ENCODE assay signal across 8 mouse cellular contexts in the genomic region with DNA sequence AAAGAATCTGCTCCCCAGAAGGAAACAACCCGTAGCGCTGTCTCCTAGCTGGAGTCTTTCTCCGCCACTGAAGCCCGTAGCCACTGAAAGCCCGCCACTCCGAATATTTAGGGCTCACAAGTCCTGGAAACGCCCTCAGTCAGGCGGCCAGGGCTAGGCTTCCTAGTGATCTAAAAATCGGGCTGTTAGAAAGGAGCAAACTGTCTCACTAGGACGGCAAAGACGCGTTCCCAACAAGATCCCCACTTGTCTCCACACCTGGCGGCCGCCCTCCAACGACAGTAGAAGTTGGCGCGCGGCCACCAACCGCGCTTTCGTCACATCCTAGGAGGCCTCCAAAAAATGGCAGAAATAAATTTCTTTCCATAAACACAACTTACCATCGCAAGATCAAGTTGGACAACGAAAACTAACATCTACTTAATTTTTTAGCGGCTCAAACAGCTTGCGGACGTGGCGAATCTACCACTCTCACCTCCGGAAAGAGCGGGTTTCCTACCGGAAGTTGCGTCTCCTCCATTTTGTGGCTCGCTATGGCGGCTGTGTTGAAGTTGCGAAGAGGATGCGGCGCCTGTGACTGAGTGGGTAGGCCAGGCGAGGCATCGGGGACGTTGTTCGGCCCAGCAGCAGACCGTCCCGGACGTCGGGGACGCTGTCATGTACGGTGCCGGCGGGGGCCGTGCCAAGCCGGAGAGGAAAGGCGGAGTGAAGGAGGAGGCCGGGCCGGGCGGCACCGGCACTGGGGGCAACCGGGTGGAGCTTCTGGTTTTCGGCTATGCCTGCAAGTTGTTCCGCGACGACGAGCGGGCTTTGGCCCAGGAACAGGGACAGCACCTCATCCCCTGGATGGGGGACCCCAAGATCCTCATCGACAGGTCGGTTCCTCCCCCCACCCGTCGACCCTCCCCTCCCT. TPM values are rescaled to one million over a fixed set of nuclear protein-coding genes. Genes with fewer than 3 reads are reported as not detected.
A peak's percentile ranks its signal among the peaks of the same experiment; 100 is the strongest.
DNase-seq lines count a peak whose midpoint lies in the region; ATAC-seq and TF ChIP-seq lines count a peak whose summit lies in the region.

A gene (plus strand): TSS at position 500 of the 913 bp plus-strand sequence.

- under 1% methylated on average over 64 of the region's 66 CpGs for WGBS in forebrain, embryonic 13.5 days
- WGBS in large intestine, adult 2 months = under 1% methylated on average over 66 of the region's 66 CpGs
- WGBS in liver, postnatal 0 days (ENCODE audit: insufficient replicate concordance) = under 1% methylated on average over 59 of the region's 66 CpGs
- under 1% methylated on average over 63 of the region's 66 CpGs for WGBS in neural tube, embryonic 14.5 days

- H3K79me2 ChIP-seq in CH12.LX (replicated peaks; ENCODE audit: control insufficient read depth, extremely low read depth, insufficient read depth, poor library complexity, severe bottlenecking) = peaks cover 32% of the 10 kb centered on the region

- no peak for TF ChIP-seq CTCF in CH12.LX (conservative IDR thresholded peaks at IDR 0.05 in 1 of 2, IDR thresholded peaks at IDR 0.05 in 1 of 2; ENCODE audit: low read depth in 2 of 2, low read length in 2 of 2)
- no peak for TF ChIP-seq CTCF in liver, postnatal 0 days (IDR thresholded peaks at IDR 0.05; ENCODE audit: low read depth)

- peak within 1 kb of the TSS; percentile 70 for H3K4me2 ChIP-seq in CH12.LX (ENCODE audit: insufficient read depth, low read depth, poor library complexity, severe bottlenecking)
- H3K4me2 ChIP-seq in forebrain, embryonic 13.5 days = peak within 1 kb of the TSS; percentile 98
- H3K4me2 ChIP-seq in liver, postnatal 0 days (ENCODE audit: low read depth, low read length) = peak within 1 kb of the TSS; percentile 98
- peak within 1 kb of the TSS; percentile 93 for H3K4me2 ChIP-seq in neural tube, embryonic 14.5 days (ENCODE audit: low read depth, low read length)

- TF ChIP-seq RAD21 in CH12.LX (IDR thresholded peaks at IDR 0.05; ENCODE audit: low read depth, low read length) = no peak

- H3K36me3 ChIP-seq in CH12.LX (replicated peaks in 1 of 2; ENCODE audit: control insufficient read depth in 1 of 2, insufficient read depth in 1 of 2, low read length in 1 of 2) = peaks cover 19 to 34% of the 10 kb centered on the region in 2 experiments
- peaks cover 21% of the 10 kb centered on the region for H3K36me3 ChIP-seq in forebrain, embryonic 13.5 days (ENCODE audit: poor library complexity, severe bottlenecking)
- H3K36me3 ChIP-seq in liver, postnatal 0 days (replicated peaks; ENCODE audit: insufficient read depth, low read length) = peaks cover 22% of the 10 kb centered on the region
- H3K36me3 ChIP-seq in neural tube, embryonic 14.5 days (ENCODE audit: control insufficient read depth, insufficient read depth, low read length) = peaks cover 22% of the 10 kb centered on the region

- peak; percentile 80 for ATAC-seq in forebrain, embryonic 13.5 days
- peak; percentile 81 for ATAC-seq in liver, postnatal 0 days
- ATAC-seq in neural tube, embryonic 14.5 days (ENCODE audit: low read depth) = peak; percentile 58; the same call in 1 of the 2 replicates

- DNase-seq in CH12.LX (ENCODE audit: extremely low read depth) = peak; percentile 72
- DNase-seq in c-Kit-positive CD71-positive TER-119-negative erythroid progenitor cells, embryonic 14.5 days (ENCODE audit: low read depth) = peak; percentile 72
- DNase-seq in heart, postnatal 10 days = peak; percentile 88 to 91
- peak; percentile 35 for DNase-seq in large intestine, adult 2 months (ENCODE audit: low read depth, low spot score)
- peak; percentile 82 for DNase-seq in liver, postnatal 0 days
- peak; percentile 83 for DNase-seq in testis, postnatal 10 days (ENCODE audit: low spot score)

- TF ChIP-seq POLR2A in CH12.LX (IDR thresholded peaks at IDR 0.05; ENCODE audit: low read depth, low read length) = peak; percentile 84

- no peaks in the 10 kb centered on the region for H3K9me3 ChIP-seq in CH12.LX (replicated peaks; ENCODE audit: low read length)
- no peaks in the 10 kb centered on the region for H3K9me3 ChIP-seq in forebrain, embryonic 13.5 days (replicated peaks)
- no peaks in the 10 kb centered on the region for H3K9me3 ChIP-seq in liver, postnatal 0 days (ENCODE audit: low read length)
- no peaks in the 10 kb centered on the region for H3K9me3 ChIP-seq in neural tube, embryonic 14.5 days (ENCODE audit: control insufficient read depth, low read length)

- peak within 1 kb of the TSS; percentile 33 for H3K27ac ChIP-seq in CH12.LX (ENCODE audit: insufficient read depth, low read depth)
- H3K27ac ChIP-seq in forebrain, embryonic 13.5 days = peak within 1 kb of the TSS; percentile 58
- peak within 1 kb of the TSS; percentile 88 for H3K27ac ChIP-seq in liver, postnatal 0 days (ENCODE audit: low read depth)
- peak within 1 kb of the TSS; percentile 49 for H3K27ac ChIP-seq in neural tube, embryonic 14.5 days (ENCODE audit: low read depth, low read length)

- H3K27me3 ChIP-seq in CH12.LX (replicated peaks) = peaks cover 8% of the 10 kb centered on the region
- H3K27me3 ChIP-seq in forebrain, embryonic 13.5 days = peaks cover 8% of the 10 kb centered on the region
- H3K27me3 ChIP-seq in liver, postnatal 0 days (ENCODE audit: insufficient read depth, low read length) = no peaks in the 10 kb centered on the region
- no peaks in the 10 kb centered on the region for H3K27me3 ChIP-seq in neural tube, embryonic 14.5 days (ENCODE audit: control insufficient read depth, insufficient read depth, low read length)

- H3K4me1 ChIP-seq in CH12.LX (ENCODE audit: control insufficient read depth in 1 of 2, insufficient read depth in 2 of 2) = peaks cover 8 to 23% of the 10 kb centered on the region in 2 experiments
- peaks cover 21% of the 10 kb centered on the region for H3K4me1 ChIP-seq in forebrain, embryonic 13.5 days
- H3K4me1 ChIP-seq in liver, postnatal 0 days (ENCODE audit: insufficient read depth) = peaks cover 11% of the 10 kb centered on the region
- H3K4me1 ChIP-seq in neural tube, embryonic 14.5 days (ENCODE audit: control insufficient read depth, insufficient read depth, low read length) = peaks cover 7% of the 10 kb centered on the region

- dilution Hi-C loops in CH12.LX (cut with MboI; ENCODE audit: extremely low pct_ligation_motif_present, extremely low pct_unique_long_range_greater_than_20kb, low sequenced_read_pairs) = no loop called here

- TF ChIP-seq EP300 in CH12.LX (IDR thresholded peaks at IDR 0.05; ENCODE audit: low read length) = no peak
- TF ChIP-seq EP300 in liver, postnatal 0 days (IDR thresholded peaks at IDR 0.05; ENCODE audit: low read depth) = peak; percentile 77

- peak within 1 kb of the TSS; percentile 79 for H3K9ac ChIP-seq in CH12.LX (ENCODE audit: insufficient read depth, low read depth)
- H3K9ac ChIP-seq in forebrain, embryonic 13.5 days = peak within 1 kb of the TSS; percentile 94
- peak within 1 kb of the TSS; percentile 97 for H3K9ac ChIP-seq in liver, postnatal 0 days (replicated peaks)
- H3K9ac ChIP-seq in neural tube, embryonic 14.5 days (replicated peaks; ENCODE audit: low read depth, low read length) = peak within 1 kb of the TSS; percentile 96

- intact Hi-C loops in heart, postnatal 10 days (cut with DNase I) = loop anchor here (5.0 kb wide), 2 partner anchors 81 to 84 kb away; a partner anchor contains a TSS

- H3K4me3 ChIP-seq in CH12.LX (replicated peaks in 1 of 3; ENCODE audit: low read depth in 2 of 3, low read length in 2 of 3, poor library complexity in 1 of 3) = peak within 1 kb of the TSS; percentile 77 to 99 (median 91)
- peak within 1 kb of the TSS; percentile 100 for H3K4me3 ChIP-seq in forebrain, embryonic 13.5 days
- peak within 1 kb of the TSS; percentile 99 for H3K4me3 ChIP-seq in liver, postnatal 0 days (ENCODE audit: low read depth, low read length)
- peak within 1 kb of the TSS; percentile 100 for H3K4me3 ChIP-seq in neural tube, embryonic 14.5 days (ENCODE audit: low read depth, low read length)

- in situ Hi-C loops in CH12.LX (cut with MboI; ENCODE audit: low pct_ligation_motif_present, low pct_unique_long_range_greater_than_20kb, low sequenced_read_pairs) = no loop called here

TF ChIP-seq in CH12.LX, 34 proteins besides CTCF, POLR2A, EP300 and RAD21 (continues in another document):
- TF ChIP-seq MYC (IDR thresholded peaks at IDR 0.05; ENCODE audit: low read depth, low read length) (peak; percentile 73; the same call in 1 of the 2 replicates), MAX (IDR thresholded peaks at IDR 0.05; ENCODE audit: low read length) (peak; percentile 32; the same call in 1 of the 2 replicates), HCFC1 (IDR thresholded peaks at IDR 0.05; ENCODE audit: low read depth, low read length) (peak; percentile 94), ZC3H11A (IDR thresholded peaks at IDR 0.05; ENCODE audit: low read depth, low read length) (peak; percentile 100), BHLHE40 (IDR thresholded peaks at IDR 0.05; ENCODE audit: low read depth, low read length) (peak; percentile 80), ZMIZ1 (IDR thresholded peaks at IDR 0.05; ENCODE audit: low read depth, low read length) (no peak), CHD1 (IDR thresholded peaks at IDR 0.05; ENCODE audit: low read depth, low read length) (no peak), NELFE (IDR thresholded peaks at IDR 0.05; ENCODE audit: low read depth, low read length) (peak; percentile 82), JUN (IDR thresholded peaks at IDR 0.05; ENCODE audit: insufficient read depth, low read depth, low read length) (no peak), MAZ (IDR thresholded peaks at IDR 0.05; ENCODE audit: low read depth, low read length) (0 out of 2 replicates have a peak, but pooled peaks have one; percentile 52), E2F4 (IDR thresholded peaks at IDR 0.05; ENCODE audit: insufficient replicate concordance, low read depth, low read length) (0 out of 2 replicates have a peak, but pooled peaks have one; percentile 78), UBTF (IDR thresholded peaks at IDR 0.05; ENCODE audit: low read depth, low read length) (no peak), CHD2 (IDR thresholded peaks at IDR 0.05; ENCODE audit: low read length) (no peak; the same call in 1 of the 2 replicates), IRF4 (IDR thresholded peaks at IDR 0.05; ENCODE audit: low read depth, low read length) (no peak), KAT2A (IDR thresholded peaks at IDR 0.05; ENCODE audit: insufficient replicate concordance, low read length) (peak; percentile 87; the same call in 1 of the 2 replicates), SIN3A (IDR thresholded peaks at IDR 0.05; ENCODE audit: low read length) (peak; percentile 81)

RNA-seq across cellular contexts. Expression of the gene that starts here (rescaled TPM):
- total RNA-seq in CH12.LX (2012; rRNA removed) (36.0 and 39.2 TPM in 2 replicates), CH12.LX (2014; rRNA removed) (24.2 and 24.9 TPM in 2 replicates)
- 70.4 and 70.5 TPM in 2 replicates for polyA plus RNA-seq in CH12.LX (2012; ENCODE audit: insufficient read length, low read depth)
- polyA plus RNA-seq in forebrain, embryonic 13.5 days (2015; fragmentation: Nextera tagmentation; extraction: Ambion mirVana) = 53.5 and 54.5 TPM in 2 replicates
- total RNA-seq in heart, postnatal 10 days (2021) = 10 to 100 TPM; 48.7 to 50.1 TPM
- 35.3 and 47.6 TPM in 2 replicates for polyA plus RNA-seq in large intestine, adult 2 months (2012; rRNA removed)
- polyA plus RNA-seq in liver, postnatal 0 days (2015; fragmentation: Nextera tagmentation; extraction: Ambion mirVana) = 10.6 and 11.0 TPM in 2 replicates
- polyA plus RNA-seq in neural tube, embryonic 14.5 days (2014; fragmentation: Nextera tagmentation; extraction: Ambion mirVana) = 60.4 and 65.6 TPM in 2 replicates

Comparison
In these comparisons a context has a peak if more than half of its experiments do, and no peak if none do; other contexts are left out.
1. Peak in every context shown above with its lines: DNase-seq, ATAC-seq, H3K4me3 ChIP-seq and H3K27ac ChIP-seq.
2. DNase-seq: peak in every context shown above with its lines; median percentile 90 in heart, postnatal 10 days; 83 in testis, postnatal 10 days; 82 in liver, postnatal 0 days; 72 in CH12.LX; 72 in c-Kit-positive CD71-positive TER-119-negative erythroid progenitor cells, embryonic 14.5 days; 35 in large intestine, adult 2 months.
3. H3K27ac ChIP-seq: peak in every context shown above with its lines; median percentile 88 in liver, postnatal 0 days; 58 in forebrain, embryonic 13.5 days; 49 in neural tube, embryonic 14.5 days; 33 in CH12.LX.